Mouse (Mus musculus): ENCODE measurements around the gene Hcn3.

Hcn3 gene

GRCm38 (mm10) chr3:89159616-89160344 lies at the start of gene Hcn3:
TSS of gene Hcn3 (minus strand) at chr3:89160196.
- DNase-seq: peak; percentile 43

GRCm38 (mm10) chr3:89209731-89210130 lies 49.7 kb upstream of the Hcn3 start:
- no peak for DNase-seq

DNA sequence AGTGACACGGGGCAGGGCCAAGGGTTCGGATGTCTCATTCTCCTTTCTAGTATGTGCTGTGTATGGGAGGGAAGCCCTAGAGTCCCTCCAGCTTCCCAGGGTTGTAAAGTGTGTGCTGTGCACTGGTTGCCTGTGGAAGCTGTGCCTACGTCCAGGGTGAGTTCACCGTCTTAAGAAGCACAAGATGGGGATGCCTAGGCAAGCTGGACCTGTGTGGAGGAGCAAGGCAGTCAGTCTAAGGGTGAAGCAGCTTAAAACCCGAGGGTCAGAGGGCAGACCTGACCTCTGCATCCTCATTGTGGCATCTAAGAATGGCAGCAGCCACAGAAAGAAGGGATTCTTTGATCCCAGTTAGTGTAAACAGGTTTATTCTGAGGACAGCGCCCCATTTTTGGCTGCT lies 48.7 kb upstream of the Hcn3 start:
- DNase-seq: no peak

- no peak for DNase-seq
These were observed 48.2 kb upstream of the Hcn3 start for GRCm38 (mm10) chr3:89208075-89208657.

- no peak for DNase-seq
These were observed 46.7 kb upstream of the Hcn3 start for GRCm38 (mm10) chr3:89206695-89207094.

GRCm38 (mm10) chr3:89206079-89206478 lies 46.1 kb upstream of the Hcn3 start:
- DNase-seq: no peak

- DNase-seq: no peak
These were observed 43.1 kb upstream of the Hcn3 start for GRCm38 (mm10) chr3:89203142-89203514.

GRCm38 (mm10) chr3:89202253-89203141 lies 42.5 kb upstream of the Hcn3 start, which contains the start of gene Gba:
TSS of gene Gba (plus strand) at chr3:89202928.
- DNase-seq: peak; percentile 88

DNA sequence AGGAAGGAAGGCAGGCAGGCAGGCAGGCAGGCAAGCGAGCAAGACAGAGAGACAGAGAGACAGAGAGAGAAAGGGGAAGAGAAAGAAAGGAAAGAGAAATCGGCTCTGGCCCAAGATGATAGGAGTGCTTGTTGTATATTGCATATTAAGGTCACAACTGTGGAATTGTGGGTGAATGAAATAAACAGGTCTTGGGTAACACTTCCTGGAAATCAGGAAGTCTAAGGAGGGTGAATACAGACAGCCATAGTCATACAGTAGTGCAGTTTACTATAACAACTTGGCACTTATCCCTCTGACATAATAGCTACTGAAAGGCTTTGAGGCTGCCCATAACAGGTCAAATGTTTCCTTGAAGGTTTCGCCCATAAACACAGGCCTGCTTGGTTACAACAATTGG lies 39.8 kb upstream of the Hcn3 start:
- no peak for DNase-seq

DNA sequence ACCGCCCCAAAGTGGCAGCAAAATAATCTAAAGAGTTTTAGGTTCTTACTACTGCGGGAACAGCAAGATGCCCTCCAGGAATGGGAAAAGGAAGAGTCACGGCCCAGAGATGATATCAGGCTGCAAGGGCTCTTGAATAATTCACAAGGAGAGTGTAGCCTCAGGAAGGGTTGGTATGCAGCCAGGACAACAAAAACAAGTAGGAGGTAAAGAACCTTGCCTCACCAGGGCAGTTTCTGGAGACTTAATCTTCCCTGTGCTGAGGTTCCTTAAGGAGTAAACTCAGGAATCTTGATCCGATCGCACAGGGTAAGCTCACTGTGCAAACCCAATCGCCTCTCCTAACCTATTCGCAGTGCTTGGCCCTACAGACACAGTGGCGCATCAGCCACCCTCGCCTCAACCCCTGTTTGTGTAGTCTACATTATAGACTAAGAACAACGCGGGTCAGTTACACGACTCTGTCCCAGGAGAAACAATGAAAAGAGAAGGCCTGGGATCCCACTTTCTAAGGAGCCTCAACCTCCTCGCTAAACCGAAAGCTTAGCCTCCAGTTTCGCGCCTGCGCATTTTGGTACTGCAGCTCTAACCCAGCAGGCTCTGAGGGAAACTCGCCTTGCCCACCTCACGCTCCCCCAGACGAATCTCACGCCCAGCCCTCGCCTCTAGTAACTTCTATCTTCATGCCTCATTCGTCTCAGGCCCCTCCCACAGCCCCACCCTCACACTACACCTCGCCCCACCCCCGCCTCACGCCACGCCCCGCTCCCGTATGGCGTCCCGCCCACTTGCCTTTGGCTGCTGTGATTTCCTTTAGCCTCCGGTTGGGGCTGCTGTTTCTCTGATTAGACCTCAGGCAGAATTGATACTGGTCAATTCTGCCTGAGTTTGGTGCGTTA lies 36.2 kb upstream of the Hcn3 start:
- DNase-seq: peak; percentile 83

- DNase-seq: no peak
These were observed 33.9 kb upstream of the Hcn3 start for GRCm38 (mm10) chr3:89193853-89194252.

GRCm38 (mm10) chr3:89193351-89193750 lies 33.4 kb upstream of the Hcn3 start:
- DNase-seq: no peak

- DNase-seq: no peak
These were observed 30.4 kb upstream of the Hcn3 start for GRCm38 (mm10) chr3:89190436-89190835.

DNA sequence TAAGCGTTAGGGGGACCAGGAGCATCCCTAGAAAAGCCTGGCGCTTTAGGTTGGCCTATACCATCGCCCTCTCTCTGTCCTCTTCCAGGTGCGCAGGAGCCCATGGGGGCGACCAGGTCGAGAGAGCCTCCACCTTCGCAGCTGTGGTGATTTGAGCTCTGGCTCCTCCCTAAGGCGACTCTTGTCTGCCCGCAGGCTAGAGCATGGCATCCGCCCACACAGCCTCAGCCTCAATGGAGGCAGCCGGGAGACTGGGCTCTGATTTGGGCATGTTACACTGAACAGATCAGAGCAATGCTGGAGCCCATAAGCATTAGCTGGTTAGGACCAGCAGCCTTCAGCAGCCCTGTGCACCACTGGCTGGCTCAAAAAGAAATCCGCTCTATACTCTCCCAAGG lies 28.5 kb upstream of the Hcn3 start:
- DNase-seq: no peak

DNA sequence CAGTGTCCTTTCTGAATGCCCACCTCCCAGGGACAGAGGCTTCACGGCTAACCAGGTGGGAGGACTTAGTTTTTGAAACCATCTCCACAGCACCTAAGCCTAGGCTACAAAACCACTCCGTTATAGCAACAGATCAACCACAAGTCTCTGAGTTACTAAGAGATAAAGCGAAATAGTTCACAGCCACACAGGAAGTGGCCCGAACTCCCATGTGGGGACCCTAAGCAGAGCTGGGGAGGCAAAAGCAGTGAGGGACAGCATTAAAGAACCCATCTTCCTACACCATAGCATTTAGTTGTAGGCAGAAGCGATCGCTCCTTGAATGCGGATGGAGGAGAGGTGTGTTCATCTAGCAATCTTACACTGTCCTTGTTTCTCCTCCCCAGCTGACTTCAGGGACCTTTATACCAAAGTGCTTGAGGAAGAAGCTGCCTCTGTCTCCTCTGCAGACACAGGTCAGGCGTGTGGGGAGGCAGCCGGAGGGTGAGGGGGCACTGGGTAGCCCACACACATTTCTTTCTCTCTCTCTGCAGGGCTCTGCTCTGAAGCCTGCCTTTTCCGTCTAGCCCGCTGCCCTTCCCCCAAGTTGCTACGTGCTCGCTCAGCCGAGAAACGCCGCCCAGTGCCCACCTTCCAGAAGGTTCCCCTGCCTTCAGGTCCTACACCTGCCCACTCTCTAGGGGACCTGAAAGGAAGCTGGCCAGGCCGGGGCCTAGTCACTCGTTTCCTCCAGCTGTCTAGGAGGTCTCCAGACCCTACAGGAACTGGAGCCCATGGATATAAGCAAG lies 27.9 kb upstream of the Hcn3 start:
- no peak for DNase-seq

DNA sequence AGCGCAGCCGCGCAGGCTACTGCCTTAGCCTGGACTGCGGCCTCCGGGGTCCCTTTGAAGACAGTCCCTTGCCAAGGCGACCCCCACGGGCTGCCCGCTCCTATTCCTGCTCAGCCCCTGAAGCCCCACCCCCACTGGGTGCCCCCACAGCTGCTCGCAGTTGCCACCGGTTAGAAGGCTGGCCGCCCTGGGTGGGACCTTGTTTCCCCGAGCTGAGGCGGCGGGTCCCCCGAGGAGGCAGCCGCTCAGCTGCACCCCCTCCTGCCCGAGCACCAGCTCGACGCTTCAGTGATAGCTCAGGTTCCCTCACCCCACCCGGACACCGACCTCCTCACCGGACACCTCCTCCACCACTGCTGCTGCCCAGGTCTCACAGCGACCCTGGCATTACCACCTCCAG lies 27.2 kb upstream of the Hcn3 start:
- no peak for DNase-seq

DNA sequence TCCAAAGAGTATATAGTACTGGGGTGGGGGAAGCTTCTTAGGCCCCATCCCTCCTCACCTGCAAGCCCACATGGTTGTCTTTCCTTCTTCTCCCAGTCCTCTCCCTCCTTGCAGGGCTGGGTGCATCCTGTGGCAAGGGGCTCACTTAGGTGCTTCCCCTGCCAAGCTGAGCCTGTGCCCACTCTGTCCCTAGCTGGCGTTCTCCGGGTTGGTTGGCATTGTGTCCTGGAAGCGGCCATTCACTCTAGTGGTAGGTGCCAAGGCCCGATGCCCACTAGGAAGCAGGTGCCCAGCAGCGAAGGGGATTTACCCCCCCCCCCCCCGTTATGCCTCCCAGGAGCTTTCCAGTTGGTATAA lies 23.9 kb upstream of the Hcn3 start:
- no peak for DNase-seq

DNA sequence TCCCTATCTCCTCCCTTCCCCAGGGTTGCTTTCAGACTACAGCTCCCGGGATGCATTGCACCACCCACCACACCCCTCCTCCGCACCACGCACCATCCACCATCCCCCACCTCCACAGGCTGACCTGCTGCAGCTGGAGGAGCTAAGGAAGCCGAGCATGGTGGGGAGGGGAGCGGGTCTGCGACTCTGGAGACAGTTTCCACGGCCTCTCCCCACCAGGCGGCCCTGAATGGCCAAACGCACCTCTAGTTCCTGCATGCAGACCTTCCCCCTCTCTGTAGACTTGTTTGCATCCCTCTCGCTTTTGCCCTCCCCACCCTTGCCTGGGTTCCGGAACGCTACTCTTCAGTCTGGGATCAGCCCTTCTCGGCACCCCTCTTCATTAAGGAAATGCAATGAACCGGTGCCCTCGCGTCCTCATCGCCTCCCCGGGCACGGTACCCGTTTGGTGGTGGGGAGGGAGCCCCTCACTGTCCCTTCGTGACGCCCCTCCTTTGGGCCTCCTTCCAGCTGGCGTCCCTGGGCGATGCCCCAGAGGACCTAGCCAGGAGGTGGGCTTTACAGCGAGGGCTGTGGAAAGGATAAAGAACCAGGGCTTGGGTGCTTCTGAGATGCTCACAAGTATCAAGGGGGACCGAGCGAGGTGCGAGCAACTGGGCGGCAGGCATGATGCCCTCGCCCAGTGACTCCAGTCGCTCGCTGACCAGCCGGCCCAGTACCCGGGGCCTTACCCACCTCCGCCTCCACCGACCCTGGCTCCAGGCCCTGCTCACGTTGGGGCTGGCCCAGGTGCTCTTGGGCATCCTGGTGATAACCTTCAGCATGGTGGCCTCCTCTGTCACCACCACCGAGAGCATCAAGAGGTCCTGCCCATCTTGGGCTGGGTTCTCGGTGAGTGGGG lies 23.3 kb upstream of the Hcn3 start, which contains the start of gene Fam189b:
Gene Fam189b, plus strand, starts transcription at position 86 of the 901 bp plus-strand sequence.
- peak; percentile 82 for DNase-seq

DNA sequence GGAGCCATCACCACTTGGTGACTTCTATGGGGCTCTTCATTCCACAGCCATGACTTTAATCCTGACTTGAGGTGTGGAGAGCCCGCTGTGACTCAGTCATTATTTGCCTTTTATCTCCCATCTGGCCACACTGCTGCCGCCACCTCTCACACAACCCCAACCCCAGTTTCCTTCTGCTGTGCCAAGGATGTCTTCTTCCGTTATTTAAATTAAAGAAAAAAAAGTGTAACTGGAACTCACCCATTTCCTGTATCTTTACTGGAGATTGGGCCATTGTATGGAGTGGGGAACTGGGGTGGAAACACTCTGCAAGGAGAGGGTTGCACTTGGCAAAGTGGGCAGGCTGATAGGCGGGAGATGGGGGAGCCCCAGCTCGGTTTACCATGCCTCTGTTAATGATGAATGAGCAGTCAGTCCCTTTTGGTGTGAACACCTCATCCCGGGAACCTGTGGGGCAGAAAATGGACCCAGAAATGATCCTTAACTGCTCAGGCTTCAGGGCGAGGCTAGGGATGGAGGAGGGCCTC lies 22.6 kb upstream of the Hcn3 start:
- DNase-seq: no peak

- DNase-seq: no peak
These were observed 21.9 kb upstream of the Hcn3 start for GRCm38 (mm10) chr3:89181749-89182500.
